Mouse (Mus musculus) heart, embryonic 10.5 days (tissue): Measurements from ENCODE around the gene Scn1b. TPM values are rescaled to one million over a fixed set of nuclear protein-coding genes. Genes with fewer than 3 reads are reported as not detected.

Experiments used
- DNase-seq: peaks from one replicate; pipeline ENCODE4 v3.0.0-alpha.2; 2017; ENCODE audit warnings: low spot score
- H3K27ac ChIP-seq: fragments of 300-500 bp; sonication (generic); 2 replicates; pipeline ENCODE4 v1.5.1; 2016; ENCODE audit warnings: mild to moderate bottlenecking
- H3K27me3 ChIP-seq: fragments of 300-500 bp; sonication (generic); 2 replicates; pipeline ENCODE4 v1.6.1; 2016; ENCODE audit warnings: mild to moderate bottlenecking; ENCODE audit not compliant: poor library complexity, insufficient read depth, severe bottlenecking
- H3K36me3 ChIP-seq: fragments of 300-500 bp; sonication (generic); 2 replicates; pipeline ENCODE4 v1.6.1; 2016; ENCODE audit warnings: mild to moderate bottlenecking, moderate library complexity
- H3K4me1 ChIP-seq: fragments of 300-500 bp; sonication (generic); 2 replicates; pipeline ENCODE4 v1.6.1; 2016; ENCODE audit warnings: mild to moderate bottlenecking
- H3K4me3 ChIP-seq: fragments of 300-500 bp; sonication (generic); 2 replicates; pipeline ENCODE4 v1.5.1; 2016; ENCODE audit warnings: mild to moderate bottlenecking, moderate library complexity
- H3K9me3 ChIP-seq: fragments of 300-500 bp; sonication (generic); 2 replicates; pipeline ENCODE4 v1.6.1; 2016; ENCODE audit warnings: mild to moderate bottlenecking, moderate library complexity
- WGBS: fragments of 180-500 bp; shearing (Covaris S2); methylation state at CpG from one replicate; pipeline ENCODE4 v1.1.7; 2016; 5-methylcytosine and 5-hydroxymethylcytosine counted together
- polyA plus RNA-seq: library from polyadenylated mRNA; unstranded; fragments of >200 nt; fragmentation: Nextera tagmentation; extraction: Ambion mirVana; gene quantifications from 2 replicates; pipeline ENCODE4 v1.2.1, GENCODE M21; 2016

Scn1b gene
- polyA plus RNA-seq, 1 experiment from 2014 or later, result 4.3 TPM

DNA sequence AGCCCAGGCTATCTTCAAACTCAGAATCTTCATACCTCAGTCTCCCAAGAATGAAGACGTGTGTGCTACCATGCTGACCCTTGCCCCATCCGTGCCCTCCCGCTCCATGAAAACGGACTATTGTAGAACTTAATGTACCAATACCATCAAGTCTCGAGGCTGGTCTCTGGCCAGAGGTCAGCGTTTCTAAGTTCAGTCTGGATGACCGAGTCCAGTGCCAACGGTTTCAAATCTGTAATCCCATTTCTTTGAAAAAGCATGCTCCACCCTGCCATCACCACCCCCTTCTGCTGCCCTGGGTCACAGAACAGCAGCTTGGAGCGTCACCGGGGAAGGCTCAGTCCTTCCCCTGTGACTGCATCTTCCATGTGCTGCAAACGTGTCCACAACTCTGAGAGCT lies 19.0 kb downstream of the Scn1b start:
- 87% methylated on average over 11 of the region's 11 CpGs for WGBS
- Histone ChIP-seq H3K36me3 (no peaks in the 10 kb centered on the region), H3K4me1 (peaks cover 32% of the 10 kb centered on the region), H3K27ac (no peak overlapping the region), H3K4me3 (no peak overlapping the region), H3K9me3 (no peaks in the 10 kb centered on the region), H3K27me3 (peaks cover 19% of the 10 kb centered on the region)
- DNase-seq, result no peak

DNA sequence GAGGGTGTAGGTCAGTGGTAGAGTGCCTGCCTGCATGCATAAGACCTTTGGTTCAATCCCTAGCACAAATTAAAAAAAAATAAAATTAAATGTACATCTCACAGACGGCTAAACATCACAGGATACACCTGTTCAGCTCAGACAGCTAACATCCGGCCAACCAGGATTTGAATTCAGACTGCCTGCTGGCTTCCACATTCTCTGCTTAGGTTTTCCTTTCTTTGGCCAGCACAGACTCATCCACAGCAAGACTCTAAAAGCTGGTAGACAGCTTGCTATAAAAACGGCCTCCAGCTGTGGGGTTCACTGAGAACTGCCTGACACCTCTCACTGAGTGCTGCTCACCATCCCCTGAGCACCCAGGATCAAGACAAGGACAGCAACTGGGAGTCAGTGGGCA lies 20.6 kb downstream of the Scn1b start:
- no peak overlapping the region for H3K27ac ChIP-seq
- no peak for DNase-seq
- no peaks in the 10 kb centered on the region for H3K9me3 ChIP-seq
- no peaks in the 10 kb centered on the region for H3K36me3 ChIP-seq
- WGBS, result 54% methylated on average over 3 of the region's 3 CpGs
- peaks cover 27% of the 10 kb centered on the region for H3K27me3 ChIP-seq
- peaks cover 22% of the 10 kb centered on the region for H3K4me1 ChIP-seq
- no peak overlapping the region for H3K4me3 ChIP-seq

DNA sequence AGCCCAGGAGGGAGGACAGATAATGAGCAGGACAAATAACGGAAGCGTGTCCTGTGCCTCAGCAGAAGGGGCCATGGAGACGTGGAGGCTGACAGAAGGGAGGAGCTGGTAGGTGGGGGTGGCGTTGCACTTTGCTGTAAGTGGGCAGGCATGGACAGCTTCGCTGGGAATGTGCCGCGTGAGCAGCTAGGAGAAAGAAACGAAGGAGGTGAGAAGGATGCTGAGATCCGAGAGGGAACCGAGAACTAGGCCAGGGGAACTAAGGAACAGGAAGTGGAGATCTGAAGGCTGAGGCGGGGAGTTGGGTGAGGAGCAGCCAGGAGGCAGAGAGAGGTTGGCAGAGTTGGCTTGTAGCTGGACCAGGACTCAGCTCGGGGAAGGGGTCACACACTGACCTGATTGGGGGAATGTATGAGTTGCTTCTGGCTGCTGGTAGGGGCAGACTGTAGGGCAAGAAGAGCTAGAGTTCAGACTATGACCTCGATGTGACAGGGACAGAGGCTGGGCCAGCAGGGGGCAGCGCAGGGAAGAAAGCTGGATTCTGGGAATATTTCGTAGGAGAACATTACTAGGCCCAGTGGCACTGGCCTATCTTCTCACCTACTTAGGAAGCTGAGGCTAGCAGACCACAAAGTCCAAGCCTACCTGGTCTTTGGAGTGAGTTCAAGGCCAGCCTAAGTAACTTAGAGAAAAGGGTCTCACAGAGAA lies 21.6 kb downstream of the Scn1b start:
- Histone ChIP-seq H3K36me3 (no peaks in the 10 kb centered on the region), H3K27ac (peak overlapping the region; percentile 49), H3K9me3 (no peaks in the 10 kb centered on the region), H3K4me1 (peaks cover 18% of the 10 kb centered on the region), H3K27me3 (peaks cover 27% of the 10 kb centered on the region), H3K4me3 (no peak overlapping the region)
- DNase-seq, result no peak
- 38% methylated on average over 15 of the region's 15 CpGs for WGBS

- Histone ChIP-seq H3K4me1 (peaks cover 11% of the 10 kb centered on the region; the same call in 1 of the 2 replicates), H3K36me3 (no peaks in the 10 kb centered on the region), H3K9me3 (no peaks in the 10 kb centered on the region), H3K4me3 (no peak overlapping the region), H3K27ac (no peak overlapping the region), H3K27me3 (peaks cover 27% of the 10 kb centered on the region)
- WGBS, result 75% methylated on average over 14 of the region's 14 CpGs
- DNase-seq, result no peak
Observed at GRCm38 (mm10) chr7:31100786-31101185, 26.0 kb downstream of the Scn1b start.

DNA sequence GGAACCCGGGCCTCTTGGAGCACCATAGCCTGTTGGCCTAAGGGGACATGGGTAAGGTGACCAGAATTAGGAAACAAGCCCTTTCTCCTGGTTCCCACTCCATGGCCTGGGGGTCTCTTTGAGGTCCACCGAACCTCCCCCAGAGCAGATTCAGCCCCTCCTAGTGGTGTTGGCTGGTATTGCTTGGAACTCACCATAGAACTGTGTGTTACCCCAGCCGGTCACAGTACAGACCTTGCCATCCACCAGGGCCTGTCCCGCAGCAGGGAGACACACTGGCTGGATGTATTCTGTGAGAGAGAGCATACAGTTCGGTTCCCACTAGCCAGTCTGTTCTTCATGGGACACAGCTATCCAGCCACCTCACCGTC lies 27.2 kb downstream of the Scn1b start:
- no peaks in the 10 kb centered on the region for H3K9me3 ChIP-seq
- H3K4me3 ChIP-seq, result no peak overlapping the region
- WGBS, result 88% methylated on average over 6 of the region's 6 CpGs
- no peak for DNase-seq
- H3K36me3 ChIP-seq, result no peaks in the 10 kb centered on the region
- peaks cover 4% of the 10 kb centered on the region; the same call in 1 of the 2 replicates for H3K4me1 ChIP-seq
- peaks cover 26% of the 10 kb centered on the region for H3K27me3 ChIP-seq
- no peak overlapping the region for H3K27ac ChIP-seq

GRCm38 (mm10) chr7:31098697-31099611 lies 27.8 kb downstream of the Scn1b start:
- no peak overlapping the region for H3K4me3 ChIP-seq
- H3K27ac ChIP-seq, result no peak overlapping the region
- DNase-seq, result no peak
- WGBS, result 76% methylated on average over 22 of the region's 22 CpGs
- peaks cover 3% of the 10 kb centered on the region; the same call in 1 of the 2 replicates for H3K4me1 ChIP-seq
- peaks cover 21% of the 10 kb centered on the region for H3K27me3 ChIP-seq
- H3K9me3 ChIP-seq, result no peaks in the 10 kb centered on the region
- no peaks in the 10 kb centered on the region for H3K36me3 ChIP-seq

DNA sequence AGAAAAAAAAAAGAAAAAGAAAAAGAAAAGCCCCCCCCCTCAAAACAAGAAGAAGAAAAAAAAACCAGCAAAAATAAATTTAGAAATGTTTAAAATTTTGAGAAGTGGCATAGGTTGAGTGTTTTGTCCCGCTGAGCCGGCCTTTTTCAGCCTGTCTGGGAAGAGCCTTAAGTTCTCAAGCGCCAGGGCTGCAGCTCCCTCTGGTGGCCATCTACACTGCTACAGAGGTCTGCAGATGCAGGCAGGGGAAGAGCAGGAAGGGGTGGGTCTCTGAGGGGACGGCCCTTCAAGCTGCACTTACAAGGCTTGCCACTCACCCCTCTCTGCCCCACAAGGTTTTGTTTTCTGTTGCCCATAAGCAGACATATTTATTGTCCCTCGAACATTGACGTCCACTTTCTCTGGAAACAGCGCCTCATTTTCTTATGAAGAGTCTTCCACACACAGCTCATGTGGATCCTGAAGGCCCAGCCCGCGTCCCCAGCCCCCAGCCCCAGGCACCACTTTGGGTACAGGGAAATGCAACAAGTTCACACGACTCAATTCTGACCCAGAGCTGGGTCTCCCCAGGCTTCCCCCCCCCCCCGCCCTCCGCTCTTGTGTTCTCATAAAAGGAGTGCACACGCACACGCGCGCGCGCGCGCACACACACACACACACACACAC lies 29.1 kb downstream of the Scn1b start:
- Histone ChIP-seq H3K27ac (peak overlapping the region; percentile 67), H3K9me3 (no peaks in the 10 kb centered on the region), H3K4me1 (no peaks in the 10 kb centered on the region), H3K27me3 (peaks cover 14% of the 10 kb centered on the region), H3K4me3 (peak overlapping the region; percentile 48), H3K36me3 (no peaks in the 10 kb centered on the region)
- peak; percentile 93 for DNase-seq
- 32% methylated on average over 17 of the region's 20 CpGs for WGBS

- DNase-seq, result no peak
- Histone ChIP-seq H3K36me3 (no peaks in the 10 kb centered on the region), H3K27me3 (peaks cover 7% of the 10 kb centered on the region), H3K4me3 (no peak overlapping the region), H3K27ac (no peak overlapping the region), H3K4me1 (no peaks in the 10 kb centered on the region), H3K9me3 (no peaks in the 10 kb centered on the region)
- 66% methylated on average over 9 of the region's 9 CpGs for WGBS
Observed at GRCm38 (mm10) chr7:31096892-31097564, 29.8 kb downstream of the Scn1b start.

DNA sequence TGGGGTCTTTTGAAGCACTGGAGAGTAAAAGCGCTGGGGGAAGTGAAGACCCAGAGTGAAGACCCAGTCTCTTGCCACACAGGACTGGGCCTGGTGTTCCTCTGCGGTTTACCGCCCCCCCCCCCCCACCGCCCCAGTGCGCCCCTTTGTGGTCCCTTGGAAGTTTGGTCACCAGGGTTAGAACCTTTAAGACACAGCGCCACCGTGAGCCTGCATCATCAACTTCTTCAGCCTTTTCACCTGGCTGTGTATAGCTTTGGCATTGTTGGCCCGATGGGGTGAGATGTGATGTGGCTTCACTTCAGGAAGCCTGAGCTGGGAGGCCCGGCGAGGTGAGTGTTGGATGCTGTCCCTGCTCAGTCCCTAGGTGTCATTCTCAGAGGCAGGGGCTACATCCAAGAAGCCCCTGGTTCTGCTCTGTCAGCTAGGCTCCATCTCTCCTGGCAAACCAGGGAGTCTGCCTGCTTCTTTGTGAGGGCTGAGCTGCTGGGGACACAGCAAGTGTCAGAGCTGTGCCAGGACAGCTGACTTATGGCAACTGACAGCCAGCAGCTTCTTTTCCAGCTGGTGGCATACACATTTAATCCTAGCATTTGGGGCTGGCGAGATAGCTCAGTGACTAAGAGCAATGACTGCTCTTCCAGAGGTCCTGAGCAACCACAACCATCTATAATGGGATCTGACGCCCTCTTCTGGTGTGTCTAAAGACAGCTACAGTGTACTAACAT lies 31.9 kb downstream of the Scn1b start:
- H3K27me3 ChIP-seq, result 0 out of 2 replicates have a peak, but pooled peaks cover 6% of the 10 kb centered on the region
- WGBS, result 26% methylated on average over 11 of the region's 12 CpGs
- no peak overlapping the region for H3K4me3 ChIP-seq
- no peaks in the 10 kb centered on the region for H3K9me3 ChIP-seq
- H3K27ac ChIP-seq, result no peak overlapping the region
- H3K36me3 ChIP-seq, result no peaks in the 10 kb centered on the region
- no peak for DNase-seq
- H3K4me1 ChIP-seq, result no peaks in the 10 kb centered on the region

DNA sequence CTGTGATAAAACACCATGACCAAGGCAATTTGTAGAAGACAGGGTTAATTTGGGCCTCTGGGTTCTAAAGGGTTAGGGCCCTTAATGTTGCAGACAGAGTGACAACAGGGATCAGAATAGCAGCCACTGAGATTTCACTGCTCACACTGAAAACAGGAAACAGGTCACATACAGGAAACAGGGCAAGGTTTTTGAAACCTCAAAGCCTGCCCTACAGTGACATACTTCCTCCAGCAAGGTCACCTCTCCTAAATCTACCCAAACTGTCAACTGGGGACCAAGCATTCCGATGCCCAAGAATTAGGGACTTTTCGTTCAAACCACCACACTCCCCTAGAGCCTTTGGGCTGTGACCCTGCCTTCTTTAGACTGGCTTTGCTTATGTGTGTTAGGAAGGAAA lies 37.1 kb downstream of the Scn1b start:
- 0 out of 2 replicates have a peak, but pooled peaks cover 6% of the 10 kb centered on the region for H3K27me3 ChIP-seq
- WGBS, result 76% methylated on average over 2 of the region's 2 CpGs

DNA sequence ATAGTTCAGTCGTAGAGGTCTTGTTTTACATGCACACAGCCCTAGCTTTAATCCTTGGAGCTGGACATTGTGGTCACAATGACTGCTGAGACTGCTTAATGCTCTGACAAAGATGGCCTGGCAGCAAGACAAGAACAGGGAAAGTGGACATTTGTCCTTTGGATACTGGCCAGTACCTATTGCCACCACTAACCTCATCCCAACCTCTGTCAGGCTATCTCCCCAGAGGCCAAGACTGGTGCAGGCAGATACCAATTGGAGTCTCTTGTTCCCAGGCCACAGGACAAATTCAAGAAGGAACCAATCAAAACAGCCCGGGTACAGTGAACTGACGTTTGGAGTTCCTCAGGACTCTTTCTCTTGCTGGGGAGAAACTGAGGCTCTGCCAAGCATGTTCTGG lies 38.6 kb downstream of the Scn1b start:
- no peaks in the 10 kb centered on the region for H3K9me3 ChIP-seq
- no peaks in the 10 kb centered on the region for H3K36me3 ChIP-seq
- H3K4me1 ChIP-seq, result peaks cover 15% of the 10 kb centered on the region; the same call in 1 of the 2 replicates
- WGBS, result 73% methylated on average over 3 of the region's 3 CpGs
- DNase-seq, result no peak
- no peak overlapping the region for H3K27ac ChIP-seq
- H3K27me3 ChIP-seq, result no peaks in the 10 kb centered on the region
- H3K4me3 ChIP-seq, result no peak overlapping the region

More for the DNA sequence above, 37.1 kb downstream of the Scn1b start:
- Histone ChIP-seq H3K9me3 (no peaks in the 10 kb centered on the region), H3K4me3 (no peak overlapping the region), H3K36me3 (no peaks in the 10 kb centered on the region), H3K27ac (no peak overlapping the region), H3K4me1 (peaks cover 14% of the 10 kb centered on the region; the same call in 1 of the 2 replicates)
- DNase-seq, result no peak

DNA sequence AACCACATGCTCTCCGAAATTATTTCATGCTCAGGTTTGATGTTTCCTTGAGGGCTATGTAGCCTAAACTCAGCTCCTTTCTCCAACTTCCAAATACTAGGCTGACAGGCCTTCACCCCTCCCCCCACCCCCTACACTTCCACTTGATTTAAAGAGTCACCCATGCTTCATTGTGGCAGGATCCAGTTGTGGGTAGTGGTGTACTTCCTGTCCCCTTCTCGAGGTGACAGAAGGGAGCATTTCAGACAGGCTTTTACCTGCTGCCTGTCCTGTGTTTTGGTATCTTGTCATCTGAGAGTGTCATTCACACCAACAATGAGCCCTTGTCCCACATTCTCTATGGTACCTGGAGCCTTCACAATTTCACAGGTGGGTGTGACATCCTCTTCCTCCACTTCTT lies 39.5 kb downstream of the Scn1b start:
- H3K4me3 ChIP-seq, result no peak overlapping the region
- H3K36me3 ChIP-seq, result no peaks in the 10 kb centered on the region
- H3K4me1 ChIP-seq, result peaks cover 19% of the 10 kb centered on the region; the same call in 1 of the 2 replicates
- WGBS, result 54% methylated on average over 2 of the region's 2 CpGs
- no peak for DNase-seq
- H3K9me3 ChIP-seq, result no peaks in the 10 kb centered on the region
- H3K27ac ChIP-seq, result no peak overlapping the region; the same call in 1 of the 2 replicates
- H3K27me3 ChIP-seq, result no peaks in the 10 kb centered on the region
